ENCODE assay signal across 7 mouse cellular contexts in the genomic region with DNA sequence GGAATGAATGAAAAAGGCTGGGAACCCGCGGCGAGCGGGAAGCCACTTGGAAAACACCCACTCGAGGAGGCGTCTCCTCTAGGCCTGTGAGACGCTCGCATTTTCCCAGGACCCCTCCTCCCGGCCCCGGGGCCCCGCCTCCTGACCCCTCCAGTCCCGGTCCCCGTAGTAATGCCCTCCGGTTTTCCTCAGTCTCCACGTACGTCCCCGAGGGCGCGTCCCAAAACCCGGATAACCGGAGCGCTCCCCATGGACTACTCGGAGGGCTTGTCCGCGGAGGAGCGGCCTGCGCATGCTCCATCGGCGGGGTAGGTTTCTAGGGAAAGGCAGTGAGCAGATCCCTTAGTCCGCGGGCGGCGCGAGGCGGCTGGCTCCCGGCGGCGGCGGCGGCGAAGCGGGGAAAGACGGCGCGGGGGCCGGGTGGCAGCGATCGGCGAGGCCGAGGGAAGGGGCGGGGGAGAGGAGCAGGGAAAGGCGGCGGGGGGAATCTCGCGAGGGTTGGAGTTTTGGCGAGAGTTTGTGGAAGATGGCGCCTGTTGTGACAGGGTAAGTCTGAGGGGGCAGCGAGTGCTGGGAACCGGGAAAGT.
DNase-seq lines count a peak whose midpoint lies in the region; ATAC-seq lines count a peak whose summit lies in the region.

No protein-coding gene starts in this region.

- peak overlapping the region; percentile 93 for H3K4me3 ChIP-seq in intestine, embryonic 16.5 days (ENCODE audit: low read length)
- peak overlapping the region; percentile 92 for H3K4me3 ChIP-seq in midbrain, embryonic 11.5 days (ENCODE audit: low read depth, low read length)

- peak overlapping the region; percentile 97 for H3K9ac ChIP-seq in intestine, embryonic 16.5 days (ENCODE audit: low read depth, low read length)
- peak overlapping the region; percentile 98 for H3K9ac ChIP-seq in midbrain, embryonic 11.5 days (ENCODE audit: low read length)

- peaks cover 10% of the 10 kb centered on the region for H3K4me1 ChIP-seq in intestine, embryonic 16.5 days (ENCODE audit: control insufficient read depth, insufficient read depth, low read length)
- H3K4me1 ChIP-seq in midbrain, embryonic 11.5 days (ENCODE audit: control insufficient read depth, insufficient read depth, low read length), result peaks cover 20% of the 10 kb centered on the region

- peak; percentile 88 for ATAC-seq in intestine, embryonic 16.5 days
- ATAC-seq in midbrain, embryonic 11.5 days (ENCODE audit: low FRiP score), result peak; percentile 84

- no peaks in the 10 kb centered on the region for H3K36me3 ChIP-seq in intestine, embryonic 16.5 days (ENCODE audit: control insufficient read depth, insufficient read depth, low read length)
- H3K36me3 ChIP-seq in midbrain, embryonic 11.5 days (ENCODE audit: control insufficient read depth, insufficient read depth, low read length), result no peaks in the 10 kb centered on the region

- peak; percentile 99 for DNase-seq in adrenal gland, adult 8-10 months
- peak; percentile 99 for DNase-seq in embryo, embryonic 9.5 days (ENCODE audit: extremely low spot score)
- peak; percentile 97 to 98 for DNase-seq in gastrocnemius, postnatal 4 days (ENCODE audit: low spot score in 2 of 2)
- peak; percentile 99 to 100 for DNase-seq in left cerebral cortex, postnatal 36 days (ENCODE audit: low spot score in 2 of 2)
- peak; percentile 99 for DNase-seq in midbrain, embryonic 11.5 days (ENCODE audit: low spot score, missing footprints)
- peak; percentile 98 for DNase-seq in skeletal muscle tissue, adult 2 months (ENCODE audit: low read depth, low spot score)

- H3K27ac ChIP-seq in intestine, embryonic 16.5 days (ENCODE audit: low read length), result peak overlapping the region; percentile 99
- H3K27ac ChIP-seq in midbrain, embryonic 11.5 days (ENCODE audit: low read depth, low read length), result peak overlapping the region; percentile 91

- intact Hi-C loops in left cerebral cortex, postnatal 36 days (cut with DNase I), result loop anchor here (5.0 kb wide), 2 partner anchors 233 to 407 kb away; a partner anchor contains a TSS

- H3K9me3 ChIP-seq in intestine, embryonic 16.5 days (ENCODE audit: control insufficient read depth, low read length), result no peaks in the 10 kb centered on the region
- H3K9me3 ChIP-seq in midbrain, embryonic 11.5 days (ENCODE audit: control insufficient read depth, low read length), result no peaks in the 10 kb centered on the region

- under 1% methylated on average over 59 of the region's 59 CpGs for WGBS in intestine, embryonic 16.5 days
- 1% methylated on average over 43 of the region's 59 CpGs for WGBS in midbrain, embryonic 11.5 days

- H3K4me2 ChIP-seq in intestine, embryonic 16.5 days (ENCODE audit: low read depth, low read length), result peak overlapping the region; percentile 95
- H3K4me2 ChIP-seq in midbrain, embryonic 11.5 days, result peak overlapping the region; percentile 85

- no peaks in the 10 kb centered on the region for H3K27me3 ChIP-seq in intestine, embryonic 16.5 days (replicated peaks; ENCODE audit: control insufficient read depth, insufficient read depth, low read length)
- no peaks in the 10 kb centered on the region for H3K27me3 ChIP-seq in midbrain, embryonic 11.5 days (ENCODE audit: control insufficient read depth, insufficient read depth, low read length)

Comparison
In these comparisons a context has a peak if more than half of its experiments do, and no peak if none do; other contexts are left out.
1. Peak in every context shown above with its lines: DNase-seq, ATAC-seq, H3K4me3 ChIP-seq and H3K27ac ChIP-seq.